Mouse (Mus musculus) intestine, embryonic 16.5 days (tissue): Measurements from ENCODE around the gene Dlgap4. TPM values are rescaled to one million over a fixed set of nuclear protein-coding genes. Genes with fewer than 3 reads are reported as not detected.
A peak's percentile ranks its signal among the peaks of the same experiment; 100 is the strongest.

Experiments
- ATAC-seq: fragments of 200-750 bp; cut with Nextera tagmentation; 2 replicates; pipeline ENCODE4 v1.8.0; 2017; ENCODE audit warnings: moderate TSS enrichment, moderate library complexity
- H3K27ac ChIP-seq: fragments of 300-500 bp; sonication (generic); 2 replicates; pipeline ENCODE4 v1.5.1; 2014; ENCODE audit warnings: mild to moderate bottlenecking, low read length
- H3K27me3 ChIP-seq: fragments of 300-500 bp; sonication (generic); replicated peaks from 2 replicates; pipeline ENCODE4 v1.6.1; 2014; ENCODE audit warnings: low read length, control low read depth, mixed read lengths; ENCODE audit not compliant: control insufficient read depth, insufficient read depth
- H3K36me3 ChIP-seq: fragments of 300-500 bp; sonication (generic); 2 replicates; pipeline ENCODE4 v1.6.1; 2014; ENCODE audit warnings: low read length, control low read depth; ENCODE audit not compliant: control insufficient read depth, insufficient read depth
- H3K4me1 ChIP-seq: fragments of 300-500 bp; sonication (generic); 2 replicates; pipeline ENCODE4 v1.6.1; 2014; ENCODE audit warnings: low read length, control low read depth, mixed read lengths; ENCODE audit not compliant: control insufficient read depth, insufficient read depth
- H3K4me2 ChIP-seq: fragments of 300-500 bp; sonication (generic); 2 replicates; pipeline ENCODE4 v1.6.1; 2014; ENCODE audit warnings: low read depth, low read length, control low read depth
- H3K4me3 ChIP-seq: fragments of 300-500 bp; sonication (generic); 2 replicates; pipeline ENCODE4 v1.5.1; 2014; ENCODE audit warnings: mild to moderate bottlenecking, low read length
- H3K9ac ChIP-seq: fragments of 300-500 bp; sonication (generic); 2 replicates; pipeline ENCODE4 v1.6.1; 2014; ENCODE audit warnings: low read depth, low read length
- H3K9me3 ChIP-seq: fragments of 300-500 bp; sonication (generic); 2 replicates; pipeline ENCODE4 v1.6.1; 2016; ENCODE audit warnings: low read length, control low read depth; ENCODE audit not compliant: control insufficient read depth
- WGBS: fragments of 180-500 bp; shearing (Covaris S2); extraction: QIAGEN DNeasy Blood & Tissue Kit; methylation state at CpG from one replicate; pipeline ENCODE4 v1.1.7; 2014; 5-methylcytosine and 5-hydroxymethylcytosine counted together
- polyA plus RNA-seq: library from polyadenylated mRNA; unstranded; fragments of >200 nt; fragmentation: Nextera tagmentation; extraction: Ambion mirVana; gene quantifications from 2 replicates; pipeline ENCODE4 v1.2.1, GENCODE M21; 2015

Gene Dlgap4
- polyA plus RNA-seq, 1 experiment from 2014 or later, result 52.6 TPM

DNA sequence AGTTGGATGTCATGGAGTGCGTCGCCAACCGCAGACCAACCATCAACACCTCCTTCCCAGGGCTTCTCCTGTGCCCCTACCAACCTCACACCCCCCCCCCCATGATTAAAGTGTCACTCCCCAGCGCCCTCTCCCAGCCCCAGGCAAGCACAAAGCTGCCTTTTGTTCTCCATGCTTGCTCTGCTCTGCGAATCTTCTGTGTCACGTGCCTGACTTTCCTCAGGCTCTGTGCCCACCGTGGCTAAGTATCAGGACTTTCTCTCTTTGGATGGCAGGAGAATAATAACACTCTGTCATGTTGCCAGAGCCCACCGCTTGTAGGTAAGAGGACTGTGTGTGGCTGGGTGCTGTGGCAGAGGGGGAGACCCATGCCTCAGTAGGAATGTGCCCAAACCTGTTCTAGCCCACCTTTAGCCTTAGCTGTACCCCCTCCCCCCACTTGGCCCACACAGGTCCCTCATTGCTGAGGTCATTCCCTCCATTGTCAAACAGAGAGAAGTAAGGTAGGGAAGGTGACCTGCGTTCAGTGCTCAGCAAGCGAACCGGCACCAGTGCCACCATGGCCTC is 79.8 kb downstream of the Dlgap4 start:
- no peaks in the 10 kb centered on the region for H3K27me3 ChIP-seq
- WGBS, result 51% methylated on average over 11 of the region's 11 CpGs
- H3K9ac ChIP-seq, result no peak overlapping the region
- no peaks in the 10 kb centered on the region for H3K9me3 ChIP-seq
- no peaks in the 10 kb centered on the region for H3K36me3 ChIP-seq
- H3K4me2 ChIP-seq, result no peak overlapping the region
- no peak overlapping the region for H3K4me3 ChIP-seq
- no peak for ATAC-seq
- H3K27ac ChIP-seq, result no peak overlapping the region
- H3K4me1 ChIP-seq, result no peaks in the 10 kb centered on the region

DNA sequence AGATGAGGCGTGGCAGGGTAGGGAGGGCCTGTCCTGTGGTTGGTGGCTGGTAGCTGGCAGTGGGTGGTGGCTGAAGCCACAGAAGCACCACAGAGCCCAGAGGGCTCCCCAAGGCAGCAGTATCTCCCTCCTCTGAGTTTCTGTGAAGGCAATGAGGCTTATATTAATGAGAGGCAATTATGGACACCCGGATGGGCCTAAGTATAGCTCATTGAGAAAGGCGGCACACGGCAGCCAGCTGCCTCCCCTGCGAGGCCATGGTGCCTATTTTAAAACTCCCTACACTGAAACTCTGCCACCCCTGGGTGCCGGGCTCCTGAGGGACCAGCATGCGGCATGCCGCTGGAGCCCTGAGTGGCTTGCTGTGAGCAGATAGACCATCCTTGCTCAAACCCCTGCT is 83.8 kb downstream of the Dlgap4 start:
- 83% methylated on average over 8 of the region's 8 CpGs for WGBS
- Histone ChIP-seq H3K9ac (no peak overlapping the region), H3K9me3 (no peaks in the 10 kb centered on the region), H3K4me3 (no peak overlapping the region), H3K36me3 (no peaks in the 10 kb centered on the region), H3K27me3 (no peaks in the 10 kb centered on the region), H3K4me1 (no peaks in the 10 kb centered on the region), H3K27ac (no peak overlapping the region), H3K4me2 (no peak overlapping the region)
- ATAC-seq, result no peak

DNA sequence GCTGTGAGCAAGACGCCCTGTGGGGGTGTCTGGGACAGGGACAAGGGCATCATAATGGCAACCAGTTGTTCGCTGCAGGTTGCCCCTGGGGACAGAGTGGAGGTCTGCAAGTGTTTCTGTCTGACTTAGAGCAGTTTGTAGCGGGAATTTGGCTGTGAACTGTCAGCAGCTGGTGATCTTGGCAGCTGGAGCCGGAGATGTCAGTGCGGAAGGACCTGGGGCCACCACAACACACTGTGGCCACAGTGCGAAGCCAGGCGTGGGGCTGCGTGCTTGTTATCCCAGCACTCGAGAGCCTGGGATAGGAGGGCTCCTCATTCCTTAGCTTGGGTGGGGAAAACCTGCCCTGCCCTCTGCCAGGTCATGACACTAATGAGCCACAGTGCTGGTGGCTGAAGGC is 84.7 kb downstream of the Dlgap4 start:
- Histone ChIP-seq H3K4me2 (no peak overlapping the region), H3K27ac (no peak overlapping the region), H3K9ac (no peak overlapping the region), H3K27me3 (no peaks in the 10 kb centered on the region), H3K9me3 (no peaks in the 10 kb centered on the region), H3K4me3 (no peak overlapping the region), H3K36me3 (no peaks in the 10 kb centered on the region), H3K4me1 (no peaks in the 10 kb centered on the region)
- 68% methylated on average over 9 of the region's 9 CpGs for WGBS
- no peak for ATAC-seq

DNA sequence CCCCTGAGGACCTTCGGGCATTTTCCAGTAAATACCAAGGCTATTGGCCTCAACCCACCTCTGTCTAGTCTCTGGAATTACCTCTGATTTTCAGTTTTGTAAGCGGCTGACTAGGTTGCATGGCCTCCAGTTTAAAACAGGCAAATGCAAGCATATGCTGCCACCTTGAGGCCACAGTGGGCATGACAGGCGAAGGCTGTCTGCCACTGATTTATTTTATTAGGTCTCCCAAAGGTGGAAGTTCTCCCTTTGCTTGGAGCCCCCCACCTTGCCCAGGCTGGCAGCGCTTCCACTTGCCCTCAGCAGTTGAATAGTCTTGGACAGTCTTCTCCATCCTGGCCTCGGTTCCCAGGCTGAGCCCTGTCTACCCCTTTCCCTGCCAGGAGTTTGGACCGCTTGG is 92.0 kb downstream of the Dlgap4 start:
- peak; percentile 26; the same call in 1 of the 2 replicates for ATAC-seq
- no peaks in the 10 kb centered on the region for H3K9me3 ChIP-seq
- H3K4me3 ChIP-seq, result no peak overlapping the region
- H3K27me3 ChIP-seq, result no peaks in the 10 kb centered on the region
- H3K4me1 ChIP-seq, result no peaks in the 10 kb centered on the region
- WGBS, result 18% methylated on average over 6 of the region's 6 CpGs
- H3K27ac ChIP-seq, result no peak overlapping the region
- no peaks in the 10 kb centered on the region for H3K36me3 ChIP-seq
- no peak overlapping the region for H3K9ac ChIP-seq
- no peak overlapping the region for H3K4me2 ChIP-seq

DNA sequence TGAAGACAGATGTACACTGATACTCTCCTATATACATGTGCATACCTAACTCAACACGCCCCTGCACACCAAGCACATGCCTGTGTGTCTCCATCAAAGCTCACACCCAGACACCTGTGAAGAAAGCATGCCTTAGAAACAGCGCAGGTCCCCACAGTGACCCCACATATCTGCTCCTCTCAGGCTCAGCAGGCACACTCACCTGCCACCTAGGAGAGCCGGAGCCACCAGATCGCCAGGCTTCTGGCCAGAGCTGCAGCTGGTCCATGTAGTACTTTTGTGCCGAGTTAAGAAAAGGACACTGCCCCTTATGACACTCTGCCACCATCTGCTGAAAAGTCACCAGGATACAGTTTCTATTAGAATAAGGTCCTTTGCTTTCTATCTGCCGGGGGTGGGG is 103.2 kb downstream of the Dlgap4 start:
- Histone ChIP-seq H3K4me3 (no peak overlapping the region), H3K36me3 (no peaks in the 10 kb centered on the region), H3K9me3 (no peaks in the 10 kb centered on the region), H3K9ac (no peak overlapping the region), H3K4me2 (no peak overlapping the region), H3K4me1 (peaks cover 32% of the 10 kb centered on the region), H3K27me3 (no peaks in the 10 kb centered on the region), H3K27ac (no peak overlapping the region)
- WGBS, result 72% methylated on average over 6 of the region's 6 CpGs
- no peak for ATAC-seq

DNA sequence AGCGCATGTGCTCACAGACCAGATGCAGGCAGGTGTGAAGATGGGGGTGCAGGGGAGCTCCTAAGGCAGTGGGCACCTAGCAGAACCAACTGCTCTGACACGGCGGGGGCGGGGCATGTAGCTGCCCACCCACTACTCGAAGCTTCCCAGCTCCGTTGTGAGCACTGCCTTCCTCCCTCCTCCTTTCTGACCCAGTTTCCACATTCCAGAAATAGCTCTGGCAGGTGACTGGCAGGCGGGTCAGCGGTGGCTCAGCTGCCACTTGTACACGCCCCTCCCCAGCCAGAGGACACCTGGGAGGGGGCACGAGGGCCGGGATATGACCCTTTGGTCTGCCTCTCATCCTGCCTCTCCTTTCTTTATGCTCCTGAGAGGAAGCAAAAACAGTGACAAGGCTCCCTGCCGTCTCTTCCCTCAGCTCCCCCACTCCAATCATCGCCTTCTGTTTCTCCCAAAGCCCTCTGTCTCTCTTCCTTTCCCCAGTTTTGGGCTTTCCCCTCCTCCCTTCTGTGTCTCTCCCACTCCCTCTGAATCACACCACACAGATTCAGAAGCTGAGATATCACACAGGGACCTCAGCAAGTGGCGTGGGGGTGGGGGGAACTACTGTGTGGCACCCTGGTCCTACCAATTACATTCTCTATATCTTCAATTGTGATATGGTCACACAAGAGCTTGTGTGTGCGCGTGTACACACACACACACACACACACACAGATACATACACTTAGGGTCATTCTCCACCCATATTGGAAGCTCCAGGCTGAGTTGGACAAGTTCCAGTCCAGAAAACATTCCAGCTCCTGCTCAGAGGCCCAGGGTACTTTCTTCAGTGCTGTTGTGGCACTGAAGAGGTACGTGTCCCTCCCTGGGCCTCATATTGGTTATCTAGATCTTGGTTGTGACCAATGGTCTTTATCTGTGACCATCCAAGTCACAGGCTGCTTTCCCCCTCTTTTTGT is 104.1 kb downstream of the Dlgap4 start:
- Histone ChIP-seq H3K27ac (peak overlapping the region; percentile 63), H3K9ac (peak overlapping the region; percentile 54), H3K4me2 (peak overlapping the region; percentile 47), H3K9me3 (no peaks in the 10 kb centered on the region), H3K27me3 (no peaks in the 10 kb centered on the region), H3K4me3 (peak overlapping the region; percentile 9), H3K36me3 (no peaks in the 10 kb centered on the region), H3K4me1 (peaks cover 38% of the 10 kb centered on the region)
- 21% methylated on average over 17 of the region's 17 CpGs for WGBS
- ATAC-seq, result no peak

DNA sequence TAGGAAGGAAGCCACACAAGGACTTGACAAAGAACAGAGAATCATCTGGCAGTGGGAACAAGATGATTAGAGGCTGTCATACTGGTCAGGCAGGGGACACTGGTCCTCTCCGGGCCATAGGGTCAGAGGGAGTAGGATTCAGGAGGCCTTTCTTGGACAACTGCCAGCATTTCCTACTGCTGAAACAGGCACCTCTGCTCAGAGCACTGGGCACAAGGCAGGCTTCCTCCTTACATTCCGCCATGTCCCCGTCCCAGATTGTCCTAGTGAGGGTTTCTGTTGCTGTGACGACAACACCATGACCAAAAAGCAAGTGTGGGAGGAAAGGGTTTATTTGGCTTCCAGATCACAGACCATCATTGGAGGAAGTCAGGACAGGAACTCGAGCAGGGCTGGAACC is 105.3 kb downstream of the Dlgap4 start:
- H3K9ac ChIP-seq, result no peak overlapping the region
- 55% methylated on average over 5 of the region's 5 CpGs for whole genome bisulfite sequencing
- H3K4me3 ChIP-seq, result no peak overlapping the region
- ATAC-seq, result no peak
- no peaks in the 10 kb centered on the region for H3K27me3 ChIP-seq
- peak overlapping the region; percentile 45; the same call in 1 of the 2 replicates for H3K27ac ChIP-seq
- H3K4me1 ChIP-seq, result peaks cover 46% of the 10 kb centered on the region
- no peak overlapping the region for H3K4me2 ChIP-seq
- H3K9me3 ChIP-seq, result no peaks in the 10 kb centered on the region
- no peaks in the 10 kb centered on the region for H3K36me3 ChIP-seq

DNA sequence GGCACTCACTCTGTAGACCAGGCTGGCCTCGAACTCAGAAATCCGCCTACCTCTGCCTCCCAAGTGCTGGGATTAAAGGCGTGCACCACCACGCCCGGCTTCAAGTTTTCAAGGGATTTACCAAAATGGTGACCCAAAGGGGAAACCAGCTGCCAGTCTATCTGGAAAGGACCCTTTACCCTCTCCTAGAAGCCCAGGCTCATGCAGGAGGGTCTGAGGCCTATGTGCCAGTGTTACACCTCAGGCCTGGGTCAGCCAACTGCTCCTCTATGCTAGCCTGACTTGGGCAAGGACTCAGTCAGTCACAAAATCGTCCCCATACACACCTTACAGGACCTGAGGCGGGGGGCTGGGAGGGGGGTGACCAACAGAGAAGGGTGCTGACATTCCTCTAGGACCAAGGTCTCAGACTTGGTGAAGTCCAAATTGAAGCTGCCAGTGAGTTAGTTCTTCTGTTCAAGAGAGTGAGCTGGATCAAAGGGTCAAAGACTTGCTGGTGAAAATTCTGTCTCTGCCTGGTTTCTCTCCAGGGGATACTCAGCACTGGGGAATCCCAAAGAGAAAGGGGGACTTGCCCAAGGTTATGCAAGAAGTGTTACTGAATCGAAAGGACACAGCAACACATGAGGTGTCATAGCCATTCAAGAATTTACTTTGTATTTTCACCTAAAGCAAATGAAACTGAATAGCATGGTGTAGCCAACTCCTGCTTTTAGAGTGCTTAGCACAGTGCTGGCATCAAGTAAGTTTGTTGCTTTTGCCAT is 106.2 kb downstream of the Dlgap4 start:
- Histone ChIP-seq H3K27me3 (no peaks in the 10 kb centered on the region), H3K9ac (peak overlapping the region; percentile 89), H3K9me3 (no peaks in the 10 kb centered on the region), H3K36me3 (no peaks in the 10 kb centered on the region), H3K27ac (peak overlapping the region; percentile 80), H3K4me2 (peak overlapping the region; percentile 87), H3K4me1 (peaks cover 50% of the 10 kb centered on the region), H3K4me3 (peak overlapping the region; percentile 93)
- ATAC-seq, result no peak
- 88% methylated on average over 8 of the region's 8 CpGs for WGBS

DNA sequence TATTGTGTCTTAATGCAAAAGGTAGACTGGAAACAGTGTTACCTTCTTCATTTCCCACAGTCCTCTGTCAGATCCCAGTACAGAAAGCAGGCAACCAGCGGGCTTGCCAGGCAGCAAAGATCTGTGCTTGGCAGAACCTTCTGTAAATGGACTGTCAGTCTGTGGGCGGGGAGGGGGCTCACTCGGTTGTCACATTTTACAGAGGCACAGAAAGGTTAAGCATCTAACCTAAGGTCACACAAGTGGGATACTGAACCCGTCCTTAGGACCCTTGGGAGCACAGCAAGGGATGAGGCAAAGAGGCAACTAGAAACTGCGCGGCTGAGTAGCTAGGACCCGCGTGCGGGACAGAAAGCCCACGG is 106.8 kb downstream of the Dlgap4 start:
- Histone ChIP-seq H3K4me3 (peak overlapping the region; percentile 93), H3K27ac (peak overlapping the region; percentile 80), H3K36me3 (no peaks in the 10 kb centered on the region), H3K4me2 (peak overlapping the region; percentile 87), H3K4me1 (peaks cover 56% of the 10 kb centered on the region), H3K9ac (peak overlapping the region; percentile 89), H3K27me3 (no peaks in the 10 kb centered on the region), H3K9me3 (no peaks in the 10 kb centered on the region)
- peak; percentile 5; the same call in 1 of the 2 replicates for ATAC-seq
- WGBS, result 2% methylated on average over 10 of the region's 10 CpGs
